Mouse (Mus musculus) heart, postnatal 0 days (tissue): ENCODE results near the gene Gsta4. TPM values are rescaled to one million over a fixed set of nuclear protein-coding genes. Genes with fewer than 3 reads are reported as not detected.
"Not testable (repeated sequence)": the region's sequence is repeated elsewhere in the genome, so short reads cannot be mapped to it uniquely, and the experiment has no call there.

Experiments
- ATAC-seq: fragments of 200-750 bp; cut with Nextera tagmentation; 2 replicates; pipeline ENCODE4 v1.8.0; 2017; ENCODE audit warnings: low read depth, moderate number of reproducible peaks, moderate library complexity; ENCODE audit not compliant: insufficient read depth
- DNase-seq: peaks from one replicate; pipeline ENCODE4 v3.0.0-alpha.2; 2016; ENCODE audit warnings: low spot score
- H3K27ac ChIP-seq: fragments of 300-500 bp; sonication (generic); 2 replicates; pipeline ENCODE4 v1.5.1; 2014; ENCODE audit warnings: low read depth, mild to moderate bottlenecking
- H3K27me3 ChIP-seq: fragments of 300-500 bp; sonication (generic); 2 replicates; pipeline ENCODE4 v1.6.1; 2014; ENCODE audit warnings: low read length, mixed read lengths; ENCODE audit not compliant: control insufficient read depth, insufficient read depth
- H3K36me3 ChIP-seq: fragments of 300-500 bp; sonication (generic); replicated peaks from 2 replicates; pipeline ENCODE4 v1.6.1; 2014; ENCODE audit warnings: low read length, mixed read lengths; ENCODE audit not compliant: control insufficient read depth, insufficient read depth
- H3K4me1 ChIP-seq: fragments of 300-500 bp; sonication (generic); 2 replicates; pipeline ENCODE4 v1.6.1; 2014; ENCODE audit warnings: antibody characterized with exemption; ENCODE audit not compliant: control insufficient read depth, insufficient read depth
- H3K4me2 ChIP-seq: fragments of 300-500 bp; sonication (generic); 2 replicates; pipeline ENCODE4 v1.6.1; 2014; ENCODE audit warnings: low read depth, mild to moderate bottlenecking, low read length, moderate library complexity
- H3K4me3 ChIP-seq: fragments of 300-500 bp; sonication (generic); 2 replicates; pipeline ENCODE4 v1.5.1; 2014; ENCODE audit warnings: low read depth, low read length
- H3K9ac ChIP-seq: fragments of 300-500 bp; sonication (generic); replicated peaks from 2 replicates; pipeline ENCODE4 v1.6.1; 2014; ENCODE audit warnings: low read depth, low read length, mixed read lengths
- H3K9me3 ChIP-seq: fragments of 300-500 bp; sonication (generic); replicated peaks from 2 replicates; pipeline ENCODE4 v1.6.1; 2016; ENCODE audit warnings: low read length; ENCODE audit not compliant: control insufficient read depth
- CTCF ChIP-seq: IDR thresholded peaks from 2 replicates; pipeline ENCODE4 v1.5.1; 2016; ENCODE audit warnings: antibody characterized with exemption, control low read depth, low read depth
- EP300 ChIP-seq: IDR thresholded peaks from 2 replicates; pipeline ENCODE4 v1.6.1; 2016; ENCODE audit warnings: antibody characterized with exemption, low read depth
- WGBS: fragments of 180-500 bp; shearing (Covaris S2); extraction: QIAGEN DNeasy Blood & Tissue Kit; methylation state at CpG from one replicate; pipeline ENCODE4 v1.1.7; 2014; 5-methylcytosine and 5-hydroxymethylcytosine counted together
- polyA plus RNA-seq: library from polyadenylated mRNA; unstranded; fragments of >200 nt; fragmentation: Nextera tagmentation; extraction: Ambion mirVana; gene quantifications from 2 replicates; pipeline ENCODE4 v1.2.1, GENCODE M21; 2015
- total RNA-seq: library from RNA; depleted of rRNA; stranded (reverse); fragments of >200 nt; gene quantifications from 2 replicates; pipeline ENCODE4 v1.2.3, GENCODE M21; 2014; ENCODE audit warnings: low replicate concordance

The Gsta4 gene
- total and polyA plus RNA-seq, 2 experiments from 2014 or later: 81.1 to 124 TPM

DNA sequence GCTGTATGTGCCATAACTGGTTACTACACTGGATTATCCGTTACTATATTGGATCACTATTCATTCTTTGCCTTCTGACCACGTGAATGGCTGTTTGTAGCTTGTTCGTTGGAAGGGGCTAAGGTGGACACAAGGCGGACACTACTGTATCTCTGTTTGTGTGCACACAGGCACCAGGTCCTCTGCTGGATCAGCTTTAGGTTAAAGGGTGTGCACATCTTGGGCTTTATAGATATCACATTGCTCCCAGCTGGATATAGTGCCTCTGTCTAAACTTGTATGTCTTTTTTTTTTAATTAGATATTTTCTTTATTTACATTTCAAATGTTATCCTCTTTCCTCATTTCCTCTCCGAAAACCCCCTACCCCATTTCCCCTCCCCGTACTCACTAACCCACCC is 17.1 kb upstream of the Gsta4 start:
- Histone ChIP-seq H3K27ac (no peak overlapping the region), H3K4me3 (no peak overlapping the region), H3K4me1 (peaks cover 5% of the 10 kb centered on the region; the same call in 1 of the 2 replicates), H3K9ac (no peak overlapping the region), H3K36me3 (peaks cover 47% of the 10 kb centered on the region), H3K27me3 (no peaks in the 10 kb centered on the region), H3K4me2 (no peak overlapping the region), H3K9me3 (no peaks in the 10 kb centered on the region)
- WGBS: 90% methylated on average over 6 of the region's 6 CpGs
- DNase-seq: no peak
- no peak for ATAC-seq
- TF ChIP-seq EP300: no peak
- no peak for TF ChIP-seq CTCF

DNA sequence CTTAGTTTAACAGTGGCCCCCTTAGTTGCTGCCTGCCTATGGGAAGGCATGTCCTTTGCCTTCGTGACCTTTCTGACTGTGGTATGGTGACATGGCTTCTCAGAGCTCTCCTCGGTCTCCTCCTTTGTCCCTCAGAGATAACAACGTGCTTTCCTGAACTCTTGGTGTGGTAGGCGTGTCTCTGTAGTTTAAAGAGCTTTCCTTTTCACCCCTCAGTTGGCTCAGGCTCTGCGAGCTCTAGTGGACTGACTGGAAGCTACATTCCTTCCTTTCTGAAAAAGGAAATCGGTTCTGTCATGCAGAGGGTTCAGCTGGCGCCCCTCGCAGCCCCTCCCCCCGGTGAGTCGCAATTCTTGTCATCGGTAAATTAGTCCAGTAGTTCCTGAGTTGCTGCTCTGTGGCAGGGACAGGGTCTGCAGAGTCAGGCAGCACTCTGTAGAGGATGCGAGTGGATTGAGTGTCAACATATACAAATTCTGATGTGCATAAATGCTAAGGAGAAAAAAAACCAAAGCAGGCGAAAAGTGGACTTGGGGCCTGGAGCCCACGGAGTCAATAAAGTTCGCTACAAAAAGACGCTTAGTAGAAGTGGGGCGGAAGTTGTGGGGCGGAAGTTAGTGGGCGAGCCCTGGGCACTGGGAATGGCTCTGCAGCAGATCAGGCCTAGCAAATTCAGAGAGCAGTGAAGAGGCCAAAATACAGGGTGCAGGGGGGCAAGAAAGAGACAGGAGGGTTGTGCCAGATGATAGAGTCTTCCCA is 15.7 kb upstream of the Gsta4 start:
- peaks cover 5% of the 10 kb centered on the region; the same call in 1 of the 2 replicates for H3K4me1 ChIP-seq
- H3K9me3 ChIP-seq: no peaks in the 10 kb centered on the region
- H3K27ac ChIP-seq: peak overlapping the region; percentile 73
- no peak overlapping the region for H3K9ac ChIP-seq
- H3K4me2 ChIP-seq: no peak overlapping the region
- no peak overlapping the region for H3K4me3 ChIP-seq
- WGBS: 52% methylated on average over 19 of the region's 19 CpGs
- DNase-seq (peak; percentile 74), ATAC-seq (peak; percentile 78)
- TF ChIP-seq EP300 (no peak), CTCF (peak; percentile 20; the same call in 1 of the 2 replicates)
- H3K36me3 ChIP-seq: peaks cover 33% of the 10 kb centered on the region
- no peaks in the 10 kb centered on the region for H3K27me3 ChIP-seq

DNA sequence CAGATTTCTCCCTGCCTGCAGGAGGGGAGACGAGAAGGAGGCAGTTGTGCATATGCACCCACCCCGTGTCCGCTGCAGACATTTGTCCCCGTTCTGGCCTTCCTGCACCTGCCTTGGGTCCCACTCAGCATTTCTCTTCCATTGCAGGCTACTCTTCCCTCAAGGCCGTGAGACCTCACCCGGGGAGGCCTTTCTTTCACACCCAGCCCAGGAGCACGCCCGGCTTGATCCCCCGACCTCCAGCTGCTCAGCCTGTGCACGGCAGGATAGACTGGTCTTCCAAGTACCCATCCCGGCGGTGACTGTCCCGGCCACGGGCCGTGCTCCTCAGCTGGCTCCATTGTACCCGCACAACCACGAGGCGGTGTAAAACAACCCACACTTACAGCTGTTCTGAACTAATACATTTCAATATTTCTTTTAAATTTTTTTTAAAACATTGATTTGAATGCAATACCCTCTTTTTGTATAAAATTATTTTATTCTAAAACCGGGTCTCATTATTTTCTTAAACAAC is 15.1 kb upstream of the Gsta4 start:
- H3K4me1 ChIP-seq: peaks cover 5% of the 10 kb centered on the region; the same call in 1 of the 2 replicates
- H3K9me3 ChIP-seq: peaks cover under 1% of the 10 kb centered on the region; the same call in 1 of the 2 replicates
- no peak overlapping the region for H3K4me3 ChIP-seq
- WGBS: 94% methylated on average over 19 of the region's 19 CpGs
- ATAC-seq: no peak
- peak overlapping the region; percentile 73 for H3K27ac ChIP-seq
- no peak overlapping the region for H3K4me2 ChIP-seq
- DNase-seq: no peak
- H3K27me3 ChIP-seq: no peaks in the 10 kb centered on the region
- H3K36me3 ChIP-seq: peaks cover 30% of the 10 kb centered on the region
- no peak overlapping the region for H3K9ac ChIP-seq
- TF ChIP-seq EP300 (no peak), CTCF (no peak)

DNA sequence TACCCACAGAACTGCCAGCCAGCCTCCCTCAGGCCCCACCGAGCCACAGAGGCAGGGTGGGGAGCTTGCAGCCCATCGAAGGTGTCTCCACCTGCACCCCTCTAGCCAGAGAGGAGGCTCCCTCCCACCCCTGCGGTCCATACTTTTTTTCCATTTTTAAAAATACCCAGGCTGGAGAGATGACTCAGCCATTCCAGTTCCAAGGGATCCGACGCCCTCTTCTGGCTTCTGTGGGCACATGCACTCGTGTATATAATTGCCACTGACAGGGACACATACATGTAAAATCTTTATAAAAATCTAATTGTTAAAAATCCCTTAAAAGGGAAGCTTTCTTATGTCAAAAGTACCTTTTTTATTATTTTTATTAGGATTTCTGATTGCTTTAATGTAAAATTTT is 13.7 kb upstream of the Gsta4 start:
- DNase-seq (no peak), ATAC-seq (no peak)
- Histone ChIP-seq H3K27me3 (no peaks in the 10 kb centered on the region), H3K4me3 (no peak overlapping the region), H3K36me3 (peaks cover 30% of the 10 kb centered on the region), H3K9ac (no peak overlapping the region), H3K4me2 (no peak overlapping the region), H3K9me3 (peaks cover 3% of the 10 kb centered on the region; the same call in 1 of the 2 replicates), H3K27ac (no peak overlapping the region), H3K4me1 (peaks cover 5% of the 10 kb centered on the region; the same call in 1 of the 2 replicates)
- TF ChIP-seq CTCF: peak; percentile 49
- TF ChIP-seq EP300: no peak
- WGBS: 90% methylated on average over 6 of the region's 6 CpGs

DNA sequence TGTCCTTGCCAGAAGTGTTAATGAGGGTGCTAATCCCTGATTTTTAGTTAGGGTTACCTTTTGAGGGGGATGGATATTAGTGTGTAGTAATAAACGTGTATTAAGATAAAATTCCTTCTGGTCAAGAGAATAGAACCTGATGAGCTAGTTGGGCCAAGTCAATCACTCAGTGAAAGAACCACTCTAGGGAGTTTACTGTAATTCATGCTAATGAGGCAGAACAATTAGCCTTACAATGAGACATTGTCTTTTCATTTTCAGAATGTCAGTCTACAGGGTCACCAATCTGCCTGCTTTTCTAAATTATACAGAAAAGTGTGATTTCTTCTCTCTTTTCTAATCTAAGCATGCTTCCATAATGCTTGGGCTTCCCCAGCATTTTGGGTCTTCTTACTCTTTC is 8.6 kb upstream of the Gsta4 start:
- 52% methylated on average over 1 of the region's 1 CpGs for WGBS
- H3K4me3 ChIP-seq: no peak overlapping the region
- H3K27ac ChIP-seq: 0 out of 2 replicates have a peak overlapping the region, but pooled peaks have one; percentile 99

DNA sequence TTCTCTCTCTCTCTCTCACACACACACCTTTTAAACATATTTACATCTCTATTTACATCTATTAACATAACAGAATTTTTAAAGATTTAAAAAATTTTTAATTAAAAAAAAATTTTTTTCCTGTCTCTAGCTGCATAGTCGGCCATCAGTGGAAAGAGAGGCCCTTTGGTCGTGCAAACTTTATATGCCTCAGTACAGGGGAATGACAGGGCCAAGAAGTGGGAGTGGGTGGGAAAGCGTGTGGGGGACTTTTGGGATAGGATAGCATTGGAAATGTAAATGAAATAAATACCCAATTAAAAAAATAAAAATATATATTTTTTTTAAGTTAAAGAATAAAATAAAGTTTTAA is 7.7 kb upstream of the Gsta4 start:
- DNase-seq, H3K27me3 ChIP-seq, H3K9ac ChIP-seq, H3K4me2 ChIP-seq, H3K4me3 ChIP-seq, H3K4me1 ChIP-seq, H3K36me3 ChIP-seq, H3K9me3 ChIP-seq, ATAC-seq: not testable (repeated sequence)
- peak overlapping the region; percentile 99 for H3K27ac ChIP-seq
- WGBS: 34% methylated on average over 3 of the region's 3 CpGs

More for the DNA sequence above, 8.6 kb upstream of the Gsta4 start:
- H3K4me2 ChIP-seq: no peak overlapping the region
- H3K9ac ChIP-seq: no peak overlapping the region
- peaks cover 3% of the 10 kb centered on the region; the same call in 1 of the 2 replicates for H3K9me3 ChIP-seq
- H3K36me3 ChIP-seq: no peaks in the 10 kb centered on the region
- DNase-seq: no peak
- ATAC-seq: no peak
- no peaks in the 10 kb centered on the region for H3K27me3 ChIP-seq
- H3K4me1 ChIP-seq: no peaks in the 10 kb centered on the region
- TF ChIP-seq CTCF: no peak
- TF ChIP-seq EP300: no peak
